Mouse (Mus musculus): ENCODE data around the gene Bcas1. TPM values are rescaled to one million over a fixed set of nuclear protein-coding genes. Genes with fewer than 3 reads are reported as not detected.
"Not testable (repeated sequence)": the region's sequence is repeated elsewhere in the genome, so short reads cannot be mapped to it uniquely, and the experiment has no call there.

The Bcas1 gene
- 1.8 and 2.1 TPM in 2 replicates for polyA plus RNA-seq (2016; fragmentation: Nextera tagmentation; extraction: Ambion mirVana)

GRCm38 (mm10) chr2:170427704-170428103, at the start of gene Bcas1:
TSS of gene Bcas1 (minus strand) at chr2:170427845.
- peaks cover 5% of the 10 kb centered on the region; the same call in 1 of the 2 replicates for H3K27me3 ChIP-seq (ENCODE audit: low read depth, poor library complexity, severe bottlenecking)
- no peaks in the 10 kb centered on the region for H3K9me3 ChIP-seq (replicated peaks)
- DNase-seq (ENCODE audit: low spot score): no peak
- no peak within 1 kb of the TSS for H3K27ac ChIP-seq (replicated peaks)
- H3K36me3 ChIP-seq: no peaks in the 10 kb centered on the region
- WGBS: 80% methylated on average over 8 of the region's 8 CpGs
- no peaks in the 10 kb centered on the region for H3K4me1 ChIP-seq
- no peak within 1 kb of the TSS for H3K4me3 ChIP-seq

- Histone ChIP-seq H3K4me3 (no peak overlapping the region), H3K27me3 (ENCODE audit: low read depth, poor library complexity, severe bottlenecking) (0 out of 2 replicates have a peak, but pooled peaks cover 9% of the 10 kb centered on the region), H3K4me1 (no peaks in the 10 kb centered on the region), H3K36me3 (no peaks in the 10 kb centered on the region), H3K9me3 (replicated peaks) (no peaks in the 10 kb centered on the region), H3K27ac (replicated peaks) (no peak overlapping the region)
- DNase-seq (ENCODE audit: low spot score): no peak
- 90% methylated on average over 8 of the region's 8 CpGs for WGBS
Measured at GRCm38 (mm10) chr2:170476643-170477042, 49.0 kb upstream of the Bcas1 start.

- H3K9me3 ChIP-seq (replicated peaks): no peaks in the 10 kb centered on the region
- H3K4me1 ChIP-seq: no peaks in the 10 kb centered on the region
- H3K27ac ChIP-seq (replicated peaks): no peak overlapping the region
- DNase-seq (ENCODE audit: low spot score): no peak
- H3K36me3 ChIP-seq: no peaks in the 10 kb centered on the region
- H3K4me3 ChIP-seq: no peak overlapping the region
- 0 out of 2 replicates have a peak, but pooled peaks cover 13% of the 10 kb centered on the region for H3K27me3 ChIP-seq (ENCODE audit: low read depth, poor library complexity, severe bottlenecking)
- 87% methylated on average over 11 of the region's 11 CpGs for WGBS
Measured at GRCm38 (mm10) chr2:170476215-170476614, 48.6 kb upstream of the Bcas1 start.

- no peak overlapping the region for H3K27ac ChIP-seq (replicated peaks)
- no peak overlapping the region for H3K4me3 ChIP-seq
- no peaks in the 10 kb centered on the region for H3K9me3 ChIP-seq (replicated peaks)
- DNase-seq (ENCODE audit: low spot score): no peak
- no peaks in the 10 kb centered on the region for H3K36me3 ChIP-seq
- peaks cover under 1% of the 10 kb centered on the region; the same call in 1 of the 2 replicates for H3K4me1 ChIP-seq
- WGBS: 71% methylated on average over 3 of the region's 3 CpGs
- H3K27me3 ChIP-seq (ENCODE audit: low read depth, poor library complexity, severe bottlenecking): peaks cover 19% of the 10 kb centered on the region
Measured at GRCm38 (mm10) chr2:170475164-170475563, 47.5 kb upstream of the Bcas1 start.

- peaks cover 29% of the 10 kb centered on the region for H3K27me3 ChIP-seq (ENCODE audit: low read depth, poor library complexity, severe bottlenecking)
- no peak overlapping the region for H3K4me3 ChIP-seq
- H3K27ac ChIP-seq (replicated peaks): no peak overlapping the region
- WGBS: 94% methylated on average over 5 of the region's 5 CpGs
- no peaks in the 10 kb centered on the region for H3K36me3 ChIP-seq
- peaks cover 11% of the 10 kb centered on the region for H3K4me1 ChIP-seq
- no peak for DNase-seq (ENCODE audit: low spot score)
- no peaks in the 10 kb centered on the region for H3K9me3 ChIP-seq (replicated peaks)
Measured at GRCm38 (mm10) chr2:170474125-170474524, 46.5 kb upstream of the Bcas1 start.

- no peak overlapping the region for H3K4me3 ChIP-seq
- no peaks in the 10 kb centered on the region for H3K9me3 ChIP-seq (replicated peaks)
- no peak overlapping the region for H3K27ac ChIP-seq (replicated peaks)
- WGBS: 86% methylated on average over 5 of the region's 5 CpGs
- no peak for DNase-seq (ENCODE audit: low spot score)
- H3K27me3 ChIP-seq (ENCODE audit: low read depth, poor library complexity, severe bottlenecking): peaks cover 35% of the 10 kb centered on the region
- peaks cover 13% of the 10 kb centered on the region for H3K4me1 ChIP-seq
- H3K36me3 ChIP-seq: no peaks in the 10 kb centered on the region
Measured at GRCm38 (mm10) chr2:170470591-170470990, 42.9 kb upstream of the Bcas1 start.

- H3K27ac ChIP-seq (replicated peaks): no peak overlapping the region
- no peak overlapping the region for H3K4me3 ChIP-seq
- H3K4me1 ChIP-seq: peaks cover 13% of the 10 kb centered on the region
- no peak for DNase-seq (ENCODE audit: low spot score)
- H3K9me3 ChIP-seq (replicated peaks): no peaks in the 10 kb centered on the region
- H3K36me3 ChIP-seq: no peaks in the 10 kb centered on the region
- peaks cover 35% of the 10 kb centered on the region for H3K27me3 ChIP-seq (ENCODE audit: low read depth, poor library complexity, severe bottlenecking)
- 13% methylated on average over 10 of the region's 10 CpGs for WGBS
Measured at GRCm38 (mm10) chr2:170469616-170470308, 42.1 kb upstream of the Bcas1 start.

GRCm38 (mm10) chr2:170468009-170468408, 40.4 kb upstream of the Bcas1 start:
- no peaks in the 10 kb centered on the region for H3K9me3 ChIP-seq (replicated peaks)
- no peak for DNase-seq (ENCODE audit: low spot score)
- H3K27me3 ChIP-seq (ENCODE audit: low read depth, poor library complexity, severe bottlenecking): peaks cover 40% of the 10 kb centered on the region
- no peak overlapping the region for H3K4me3 ChIP-seq
- no peak overlapping the region for H3K27ac ChIP-seq (replicated peaks)
- peaks cover 13% of the 10 kb centered on the region for H3K4me1 ChIP-seq
- no peaks in the 10 kb centered on the region for H3K36me3 ChIP-seq

GRCm38 (mm10) chr2:170464817-170465216, 37.2 kb upstream of the Bcas1 start:
- peaks cover 18% of the 10 kb centered on the region; the same call in 1 of the 2 replicates for H3K27me3 ChIP-seq (ENCODE audit: low read depth, poor library complexity, severe bottlenecking)
- DNase-seq (ENCODE audit: low spot score): no peak
- peaks cover 23% of the 10 kb centered on the region for H3K4me1 ChIP-seq
- 72% methylated on average over 4 of the region's 4 CpGs for WGBS
- H3K9me3 ChIP-seq (replicated peaks): no peaks in the 10 kb centered on the region
- no peak overlapping the region for H3K27ac ChIP-seq (replicated peaks)
- no peaks in the 10 kb centered on the region for H3K36me3 ChIP-seq
- H3K4me3 ChIP-seq: no peak overlapping the region

GRCm38 (mm10) chr2:170461652-170462051, 34.0 kb upstream of the Bcas1 start:
- Histone ChIP-seq H3K4me3 (no peak overlapping the region), H3K27me3 (ENCODE audit: low read depth, poor library complexity, severe bottlenecking) (0 out of 2 replicates have a peak, but pooled peaks cover 5% of the 10 kb centered on the region)
- WGBS: 72% methylated on average over 7 of the region's 7 CpGs

GRCm38 (mm10) chr2:170459805-170460204, 32.2 kb upstream of the Bcas1 start:
- Histone ChIP-seq H3K27ac (replicated peaks) (peak overlapping the region; percentile 39; the same call in 1 of the 2 replicates), H3K36me3 (no peaks in the 10 kb centered on the region), H3K9me3 (replicated peaks) (no peaks in the 10 kb centered on the region), H3K4me1 (peaks cover 32% of the 10 kb centered on the region), H3K4me3 (no peak overlapping the region), H3K27me3 (ENCODE audit: low read depth, poor library complexity, severe bottlenecking) (0 out of 2 replicates have a peak, but pooled peaks cover 5% of the 10 kb centered on the region)
- DNase-seq (ENCODE audit: low spot score): peak; percentile 71
- WGBS: 31% methylated on average over 9 of the region's 9 CpGs

More at GRCm38 (mm10) chr2:170461652-170462051, 34.0 kb upstream of the Bcas1 start:
- no peaks in the 10 kb centered on the region for H3K36me3 ChIP-seq
- H3K9me3 ChIP-seq (replicated peaks): no peaks in the 10 kb centered on the region
- DNase-seq (ENCODE audit: low spot score): no peak
- no peak overlapping the region for H3K27ac ChIP-seq (replicated peaks)
- peaks cover 32% of the 10 kb centered on the region for H3K4me1 ChIP-seq

- Histone ChIP-seq H3K4me3 (no peak overlapping the region), H3K9me3 (replicated peaks) (no peaks in the 10 kb centered on the region), H3K27me3 (ENCODE audit: low read depth, poor library complexity, severe bottlenecking) (0 out of 2 replicates have a peak, but pooled peaks cover 2% of the 10 kb centered on the region), H3K27ac (replicated peaks) (peak overlapping the region; percentile 39; the same call in 1 of the 2 replicates), H3K36me3 (no peaks in the 10 kb centered on the region), H3K4me1 (peaks cover 32% of the 10 kb centered on the region)
- no peak for DNase-seq (ENCODE audit: low spot score)
- WGBS: 70% methylated on average over 10 of the region's 10 CpGs
Measured at GRCm38 (mm10) chr2:170459183-170459582, 31.5 kb upstream of the Bcas1 start.

- DNase-seq (ENCODE audit: low spot score); H3K36me3 ChIP-seq; H3K27me3 ChIP-seq (ENCODE audit: low read depth, poor library complexity, severe bottlenecking); H3K4me1 ChIP-seq; H3K4me3 ChIP-seq; H3K27ac ChIP-seq (replicated peaks); H3K9me3 ChIP-seq (replicated peaks): not testable (repeated sequence)
- WGBS: 67% methylated on average over 4 of the region's 4 CpGs
Measured at GRCm38 (mm10) chr2:170453809-170454208, 26.2 kb upstream of the Bcas1 start.
